Mouse (Mus musculus): ENCODE measurements at regions not wholly inside any gene's neighbourhood (a gene's known extent, or its start where the extent isn't known, plus 50 kb on each side); places are given as distances from the start of the nearest gene placed in this dataset.

- ATAC-seq, result no peak
Observed at GRCm38 (mm10) chr2:50757837-50758541, 390.9 kb downstream of the Rnd3 start.

GRCm38 (mm10) chr2:50755616-50756450, 393.1 kb downstream of the Rnd3 start:
- ATAC-seq, result no peak

- ATAC-seq, result no peak
Observed at GRCm38 (mm10) chr2:50755160-50755559, 393.8 kb downstream of the Rnd3 start.

GRCm38 (mm10) chr2:50752408-50752807, 396.5 kb downstream of the Rnd3 start:
- ATAC-seq, result no peak

- no peak for ATAC-seq
Observed at GRCm38 (mm10) chr2:50750799-50751198, 398.1 kb downstream of the Rnd3 start.

- no peak for ATAC-seq
Observed at GRCm38 (mm10) chr2:50744625-50745214, 404.2 kb downstream of the Rnd3 start.

GRCm38 (mm10) chr2:50743785-50744258, 405.1 kb downstream of the Rnd3 start:
- ATAC-seq, result no peak

- no peak for ATAC-seq
Observed at GRCm38 (mm10) chr2:50742421-50742820, 406.5 kb downstream of the Rnd3 start.

GRCm38 (mm10) chr2:50741337-50741736, 407.6 kb downstream of the Rnd3 start:
- no peak for ATAC-seq

GRCm38 (mm10) chr2:50739599-50739979, 409.3 kb downstream of the Rnd3 start:
- no peak for ATAC-seq

GRCm38 (mm10) chr2:50738936-50739598, 409.8 kb downstream of the Rnd3 start:
- no peak for ATAC-seq

GRCm38 (mm10) chr2:50737706-50738105, 411.2 kb downstream of the Rnd3 start:
- ATAC-seq, result no peak

- no peak for ATAC-seq
Observed at GRCm38 (mm10) chr2:50735029-50735428, 413.9 kb downstream of the Rnd3 start.

- ATAC-seq, result no peak
Observed at GRCm38 (mm10) chr2:50706652-50707051, 410.1 kb upstream of the Mmadhc start.

GRCm38 (mm10) chr2:50704297-50704696, 407.7 kb upstream of the Mmadhc start:
- ATAC-seq, result no peak

GRCm38 (mm10) chr2:50702584-50703450, 406.2 kb upstream of the Mmadhc start:
- ATAC-seq, result no peak

GRCm38 (mm10) chr2:50698841-50699240, 402.2 kb upstream of the Mmadhc start:
- ATAC-seq, result no peak

GRCm38 (mm10) chr2:50696575-50696974, 400.0 kb upstream of the Mmadhc start:
- ATAC-seq, result no peak

- ATAC-seq, result no peak
Observed at GRCm38 (mm10) chr2:50694849-50695248, 398.2 kb upstream of the Mmadhc start.

GRCm38 (mm10) chr2:50693784-50694350, 397.3 kb upstream of the Mmadhc start:
- ATAC-seq, result no peak
